Mouse (Mus musculus) embryonic facial prominence, embryonic 14.5 days (tissue): ENCODE measurements around the gene Rreb1. TPM values are rescaled to one million over a fixed set of nuclear protein-coding genes. Genes with fewer than 3 reads are reported as not detected.

ENCODE experiments used
- ATAC-seq: fragments of 200-750 bp; cut with Nextera tagmentation; 2 replicates; pipeline ENCODE4 v1.8.0; 2017; ENCODE audit warnings: low read depth, moderate number of reproducible peaks, moderate TSS enrichment
- DNase-seq: peaks from one replicate; pipeline ENCODE4 v3.0.0-alpha.2; 2015; ENCODE audit warnings: low spot score
- H3K27ac ChIP-seq: fragments of 300-500 bp; sonication (generic); replicated peaks from 2 replicates; pipeline ENCODE4 v1.5.1; 2014; ENCODE audit warnings: low read depth, mild to moderate bottlenecking, low read length, moderate library complexity
- H3K27me3 ChIP-seq: fragments of 300-500 bp; sonication (generic); replicated peaks from 2 replicates; pipeline ENCODE4 v1.6.1; 2014; ENCODE audit warnings: low read length; ENCODE audit not compliant: control insufficient read depth, insufficient read depth
- H3K36me3 ChIP-seq: fragments of 300-500 bp; sonication (generic); 2 replicates; pipeline ENCODE4 v1.6.1; 2014; ENCODE audit warnings: low read length, mixed read lengths; ENCODE audit not compliant: control insufficient read depth, insufficient read depth
- H3K4me1 ChIP-seq: fragments of 300-500 bp; sonication (generic); 2 replicates; pipeline ENCODE4 v1.6.1; 2014; ENCODE audit warnings: antibody characterized with exemption, low read length; ENCODE audit not compliant: control insufficient read depth, insufficient read depth
- H3K4me2 ChIP-seq: fragments of 300-500 bp; sonication (generic); 2 replicates; pipeline ENCODE4 v1.6.1; 2014; ENCODE audit warnings: low read depth, mild to moderate bottlenecking, low read length, moderate library complexity, mixed read lengths
- H3K4me3 ChIP-seq: fragments of 300-500 bp; sonication (generic); 2 replicates; pipeline ENCODE4 v1.5.1; 2014; ENCODE audit warnings: low read depth, mild to moderate bottlenecking, low read length
- H3K9ac ChIP-seq: fragments of 300-500 bp; sonication (generic); 2 replicates; pipeline ENCODE4 v1.6.1; 2014; ENCODE audit warnings: low read depth, mild to moderate bottlenecking, low read length, moderate library complexity, mixed read lengths
- H3K9me3 ChIP-seq: fragments of 300-500 bp; sonication (generic); 2 replicates; pipeline ENCODE4 v1.6.1; 2016; ENCODE audit warnings: low read length; ENCODE audit not compliant: control insufficient read depth
- WGBS: fragments of 180-500 bp; shearing (Covaris S2); extraction: QIAGEN DNeasy Blood & Tissue Kit; methylation state at CpG from one replicate; pipeline ENCODE4 v1.1.7; 2014; 5-methylcytosine and 5-hydroxymethylcytosine counted together
- polyA plus RNA-seq: library from polyadenylated mRNA; unstranded; fragments of >200 nt; fragmentation: Nextera tagmentation; extraction: Ambion mirVana; gene quantifications from 2 replicates; pipeline ENCODE4 v1.2.1, GENCODE M21; 2014

Rreb1 gene
- polyA plus RNA-seq, 1 experiment from 2014 or later = 20.2 TPM

GRCm38 (mm10) chr13:37934075-37934474 is 155.9 kb downstream of the Rreb1 start:
- H3K4me1 ChIP-seq = no peaks in the 10 kb centered on the region
- H3K4me3 ChIP-seq = no peak overlapping the region
- DNase-seq (no peak), ATAC-seq (no peak)
- H3K4me2 ChIP-seq = no peak overlapping the region
- WGBS = 77% methylated on average over 4 of the region's 4 CpGs
- H3K27me3 ChIP-seq = no peaks in the 10 kb centered on the region
- H3K9me3 ChIP-seq = no peaks in the 10 kb centered on the region
- no peak overlapping the region for H3K9ac ChIP-seq
- peaks cover 89% of the 10 kb centered on the region for H3K36me3 ChIP-seq
- H3K27ac ChIP-seq = no peak overlapping the region

GRCm38 (mm10) chr13:37934920-37935319 is 156.7 kb downstream of the Rreb1 start:
- Histone ChIP-seq H3K27ac (no peak overlapping the region), H3K9ac (no peak overlapping the region), H3K36me3 (peaks cover 81% of the 10 kb centered on the region), H3K9me3 (no peaks in the 10 kb centered on the region), H3K4me3 (no peak overlapping the region), H3K4me1 (no peaks in the 10 kb centered on the region), H3K27me3 (no peaks in the 10 kb centered on the region), H3K4me2 (no peak overlapping the region)
- no peak for DNase-seq
- no peak for ATAC-seq
- 84% methylated on average over 8 of the region's 8 CpGs for WGBS

- no peak overlapping the region for H3K4me3 ChIP-seq
- no peak overlapping the region for H3K4me2 ChIP-seq
- no peaks in the 10 kb centered on the region for H3K9me3 ChIP-seq
- DNase-seq = no peak
- 89% methylated on average over 3 of the region's 3 CpGs for WGBS
- H3K27ac ChIP-seq = no peak overlapping the region
- no peak for ATAC-seq
- H3K36me3 ChIP-seq = peaks cover 66% of the 10 kb centered on the region
- peaks cover 5% of the 10 kb centered on the region; the same call in 1 of the 2 replicates for H3K4me1 ChIP-seq
- H3K27me3 ChIP-seq = no peaks in the 10 kb centered on the region
- H3K9ac ChIP-seq = no peak overlapping the region
Measured at GRCm38 (mm10) chr13:37936351-37936750, 158.2 kb downstream of the Rreb1 start.

- H3K27me3 ChIP-seq = no peaks in the 10 kb centered on the region
- ATAC-seq (no peak), DNase-seq (no peak)
- H3K4me1 ChIP-seq = peaks cover 27% of the 10 kb centered on the region
- peaks cover 39% of the 10 kb centered on the region for H3K36me3 ChIP-seq
- no peak overlapping the region for H3K9ac ChIP-seq
- H3K4me2 ChIP-seq = no peak overlapping the region
- H3K9me3 ChIP-seq = no peaks in the 10 kb centered on the region
- WGBS = 85% methylated on average over 2 of the region's 2 CpGs
- no peak overlapping the region for H3K4me3 ChIP-seq
- H3K27ac ChIP-seq = no peak overlapping the region
Measured at GRCm38 (mm10) chr13:37940167-37940566, 162.0 kb downstream of the Rreb1 start.

GRCm38 (mm10) chr13:37940649-37941048 is 162.4 kb downstream of the Rreb1 start:
- Histone ChIP-seq H3K27ac (no peak overlapping the region), H3K27me3 (no peaks in the 10 kb centered on the region), H3K4me3 (no peak overlapping the region), H3K9me3 (no peaks in the 10 kb centered on the region), H3K4me2 (no peak overlapping the region), H3K9ac (no peak overlapping the region), H3K36me3 (peaks cover 34% of the 10 kb centered on the region), H3K4me1 (peaks cover 27% of the 10 kb centered on the region)
- WGBS = 65% methylated on average over 5 of the region's 5 CpGs
- DNase-seq (no peak), ATAC-seq (no peak)

GRCm38 (mm10) chr13:37941138-37941645 is 163.0 kb downstream of the Rreb1 start:
- ATAC-seq (no peak), DNase-seq (no peak)
- H3K9me3 ChIP-seq = no peaks in the 10 kb centered on the region
- H3K4me1 ChIP-seq = peaks cover 27% of the 10 kb centered on the region
- peaks cover 29% of the 10 kb centered on the region for H3K36me3 ChIP-seq
- no peak overlapping the region for H3K4me2 ChIP-seq
- H3K4me3 ChIP-seq = no peak overlapping the region
- WGBS = 74% methylated on average over 5 of the region's 5 CpGs
- no peak overlapping the region for H3K27ac ChIP-seq
- no peaks in the 10 kb centered on the region for H3K27me3 ChIP-seq
- H3K9ac ChIP-seq = no peak overlapping the region

GRCm38 (mm10) chr13:37941950-37942886 is 164.0 kb downstream of the Rreb1 start:
- Histone ChIP-seq H3K4me3 (no peak overlapping the region), H3K27ac (no peak overlapping the region; the same call in 1 of the 2 replicates), H3K9ac (no peak overlapping the region), H3K9me3 (no peaks in the 10 kb centered on the region), H3K27me3 (no peaks in the 10 kb centered on the region), H3K36me3 (peaks cover 27% of the 10 kb centered on the region), H3K4me2 (no peak overlapping the region), H3K4me1 (peaks cover 27% of the 10 kb centered on the region)
- ATAC-seq (no peak), DNase-seq (peak; percentile 60)
- 61% methylated on average over 17 of the region's 17 CpGs for WGBS

- no peak overlapping the region; the same call in 1 of the 2 replicates for H3K27ac ChIP-seq
Measured at GRCm38 (mm10) chr13:37942887-37943331, 164.7 kb downstream of the Rreb1 start.

More at GRCm38 (mm10) chr13:37942887-37943331, 164.7 kb downstream of the Rreb1 start:
- ATAC-seq = peak; percentile 42; the same call in 1 of the 2 replicates
- Histone ChIP-seq H3K9ac (no peak overlapping the region), H3K9me3 (no peaks in the 10 kb centered on the region), H3K27me3 (no peaks in the 10 kb centered on the region), H3K4me3 (no peak overlapping the region), H3K36me3 (peaks cover 30% of the 10 kb centered on the region), H3K4me1 (peaks cover 27% of the 10 kb centered on the region), H3K4me2 (no peak overlapping the region)
- 51% methylated on average over 4 of the region's 4 CpGs for WGBS
- peak; percentile 70 for DNase-seq
